Mouse (Mus musculus): Measurements from ENCODE around the gene Akr1d1. TPM values are rescaled to one million over a fixed set of nuclear protein-coding genes. Genes with fewer than 3 reads are reported as not detected.

The Akr1d1 gene
- polyA plus RNA-seq, 1 experiment from 2014 or later: 15.3 TPM

DNA sequence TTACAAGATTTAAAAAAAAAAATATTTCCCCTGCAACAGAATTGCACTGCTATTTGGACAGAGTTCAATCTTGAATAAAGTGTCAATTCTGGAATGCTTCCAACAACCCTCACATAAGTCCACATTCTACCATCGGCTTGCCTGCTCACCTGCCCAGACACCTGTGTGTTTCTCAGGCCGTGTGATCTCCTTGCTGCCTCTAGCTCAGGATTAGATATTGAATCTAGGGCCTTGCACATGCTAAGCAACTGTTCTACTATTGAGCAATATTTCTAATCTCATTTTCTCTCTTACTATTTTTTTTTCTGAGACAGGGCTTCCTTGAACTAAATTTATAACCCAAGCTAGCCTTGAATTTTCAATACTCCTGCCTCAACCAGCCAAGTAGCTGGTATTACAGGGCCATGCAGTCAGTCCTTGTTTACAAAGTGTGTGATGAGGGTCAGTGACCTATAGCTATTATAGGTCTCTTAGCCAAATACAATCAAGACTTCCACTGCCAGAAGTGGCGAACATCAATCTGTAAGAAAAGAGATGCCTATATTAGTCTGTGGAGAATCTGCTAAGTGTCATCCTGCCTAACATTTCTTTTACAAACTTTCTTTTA lies 23.0 kb upstream of the Akr1d1 start:
- Histone ChIP-seq H3K4me1 (ENCODE audit: control insufficient read depth, low read depth, low read length) (no peaks in the 10 kb centered on the region), H3K27me3 (ENCODE audit: control insufficient read depth, insufficient read depth, low read depth, low read length) (no peaks in the 10 kb centered on the region), H3K9ac (ENCODE audit: low read depth, low read length) (no peak overlapping the region), H3K27ac (ENCODE audit: low read length) (no peak overlapping the region), H3K4me3 (ENCODE audit: low read depth, low read length) (no peak overlapping the region), H3K9me3 (replicated peaks; ENCODE audit: control insufficient read depth, low read length) (no peaks in the 10 kb centered on the region), H3K36me3 (ENCODE audit: control insufficient read depth, insufficient read depth) (no peaks in the 10 kb centered on the region), H3K4me2 (ENCODE audit: low read depth, low read length) (no peak overlapping the region)
- WGBS (ENCODE audit: insufficient replicate concordance): 51% methylated on average over 3 of the region's 3 CpGs
- ATAC-seq (ENCODE audit: low read depth): no peak

DNA sequence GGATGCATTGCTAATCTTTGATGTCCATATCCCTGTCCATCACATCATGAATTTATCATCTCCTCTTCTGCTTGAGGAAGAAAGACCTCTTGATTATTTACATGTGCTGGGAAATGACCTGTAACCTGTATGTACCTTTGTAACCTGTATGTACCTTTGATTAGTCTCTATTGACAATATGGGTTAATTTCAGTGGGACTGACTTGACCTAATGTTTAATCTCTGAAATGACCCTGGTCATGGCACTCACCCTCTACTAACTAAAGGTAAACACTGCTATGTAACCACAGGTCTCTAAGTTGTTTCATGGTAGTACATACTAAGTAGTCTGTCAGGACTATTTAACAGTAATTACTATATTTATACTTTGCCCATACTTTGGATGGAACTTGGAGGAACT lies 19.2 kb upstream of the Akr1d1 start:
- Histone ChIP-seq H3K27me3 (ENCODE audit: control insufficient read depth, insufficient read depth, low read depth, low read length) (no peaks in the 10 kb centered on the region), H3K4me3 (ENCODE audit: low read depth, low read length) (no peak overlapping the region), H3K27ac (ENCODE audit: low read length) (no peak overlapping the region), H3K9ac (ENCODE audit: low read depth, low read length) (no peak overlapping the region), H3K9me3 (replicated peaks; ENCODE audit: control insufficient read depth, low read length) (no peaks in the 10 kb centered on the region), H3K4me2 (ENCODE audit: low read depth, low read length) (no peak overlapping the region), H3K4me1 (ENCODE audit: control insufficient read depth, low read depth, low read length) (no peaks in the 10 kb centered on the region), H3K36me3 (ENCODE audit: control insufficient read depth, insufficient read depth) (no peaks in the 10 kb centered on the region)
- ATAC-seq (ENCODE audit: low read depth): peak; percentile 71

DNA sequence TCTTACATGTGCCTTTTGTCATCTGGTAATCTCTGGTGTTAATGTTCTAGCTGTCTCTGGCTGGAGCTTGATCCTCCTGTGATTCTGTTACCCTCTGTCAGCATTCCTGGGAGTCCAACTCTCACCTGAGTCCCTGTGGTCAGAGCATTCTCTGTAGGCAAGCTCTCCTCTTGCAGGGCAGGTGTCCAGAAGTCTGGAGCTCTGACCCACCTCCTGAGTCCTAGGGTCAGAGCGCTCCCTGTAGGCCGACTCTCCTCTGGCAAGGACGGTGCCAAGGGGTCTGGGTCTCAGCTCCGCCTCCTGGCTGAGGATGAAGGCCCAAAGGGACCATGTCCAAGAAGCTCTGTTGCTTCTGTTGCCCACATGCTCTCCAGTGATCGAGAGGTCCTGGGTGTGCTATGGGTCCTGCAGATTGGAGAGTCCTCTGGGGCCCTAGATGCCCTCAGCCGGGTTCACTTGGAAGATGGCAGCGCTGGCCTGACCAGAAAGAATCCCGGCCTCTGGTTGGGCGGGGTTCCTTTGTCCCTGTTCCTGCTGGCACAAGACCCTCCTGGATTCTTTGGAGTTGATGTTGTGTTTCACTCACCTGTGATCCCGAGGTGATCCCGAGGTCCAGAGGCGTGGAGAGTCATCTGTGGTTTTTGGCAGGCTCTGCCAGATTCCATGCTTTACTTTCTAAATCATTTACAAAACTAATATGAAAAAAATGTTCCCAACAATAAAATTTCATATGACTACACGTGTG lies 9.2 kb upstream of the Akr1d1 start:
- Histone ChIP-seq H3K4me3 (ENCODE audit: low read depth, low read length) (no peak overlapping the region), H3K4me2 (ENCODE audit: low read depth, low read length) (no peak overlapping the region), H3K9ac (ENCODE audit: low read depth, low read length) (no peak overlapping the region), H3K27ac (ENCODE audit: low read length) (no peak overlapping the region), H3K36me3 (ENCODE audit: control insufficient read depth, insufficient read depth) (no peaks in the 10 kb centered on the region), H3K9me3 (replicated peaks; ENCODE audit: control insufficient read depth, low read length) (no peaks in the 10 kb centered on the region), H3K27me3 (ENCODE audit: control insufficient read depth, insufficient read depth, low read depth, low read length) (no peaks in the 10 kb centered on the region), H3K4me1 (ENCODE audit: control insufficient read depth, low read depth, low read length) (no peaks in the 10 kb centered on the region)
- WGBS (ENCODE audit: insufficient replicate concordance): 63% methylated on average over 13 of the region's 13 CpGs
- ATAC-seq (ENCODE audit: low read depth): no peak

DNA sequence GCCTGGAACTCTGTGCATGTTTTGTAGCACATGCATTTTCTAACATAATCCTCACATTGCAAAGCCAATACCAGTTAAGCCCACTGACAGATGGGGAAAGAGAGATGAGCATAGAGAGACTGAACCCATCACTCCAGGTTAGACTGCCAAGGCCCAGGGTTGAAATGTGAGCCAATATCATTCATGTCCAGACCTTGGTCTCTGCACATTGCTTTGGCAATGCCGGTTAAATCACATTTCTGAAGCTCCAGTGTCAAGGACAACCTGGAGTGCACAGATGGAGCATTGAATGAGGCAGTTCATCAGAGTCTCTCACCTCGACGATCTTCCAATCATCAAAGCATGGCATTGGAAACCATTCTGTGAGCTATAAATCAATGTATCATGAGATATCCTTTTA lies 2.1 kb downstream of the Akr1d1 start:
- no peaks in the 10 kb centered on the region for H3K9me3 ChIP-seq (replicated peaks; ENCODE audit: control insufficient read depth, low read length)
- no peak overlapping the region for H3K4me2 ChIP-seq (ENCODE audit: low read depth, low read length)
- no peaks in the 10 kb centered on the region for H3K36me3 ChIP-seq (ENCODE audit: control insufficient read depth, insufficient read depth)
- WGBS (ENCODE audit: insufficient replicate concordance): 61% methylated on average over 3 of the region's 3 CpGs
- no peak overlapping the region for H3K27ac ChIP-seq (ENCODE audit: low read length)
- H3K4me1 ChIP-seq (ENCODE audit: control insufficient read depth, low read depth, low read length): no peaks in the 10 kb centered on the region
- H3K4me3 ChIP-seq (ENCODE audit: low read depth, low read length): no peak overlapping the region
- no peak for ATAC-seq (ENCODE audit: low read depth)
- no peaks in the 10 kb centered on the region for H3K27me3 ChIP-seq (ENCODE audit: control insufficient read depth, insufficient read depth, low read depth, low read length)
- no peak overlapping the region for H3K9ac ChIP-seq (ENCODE audit: low read depth, low read length)

DNA sequence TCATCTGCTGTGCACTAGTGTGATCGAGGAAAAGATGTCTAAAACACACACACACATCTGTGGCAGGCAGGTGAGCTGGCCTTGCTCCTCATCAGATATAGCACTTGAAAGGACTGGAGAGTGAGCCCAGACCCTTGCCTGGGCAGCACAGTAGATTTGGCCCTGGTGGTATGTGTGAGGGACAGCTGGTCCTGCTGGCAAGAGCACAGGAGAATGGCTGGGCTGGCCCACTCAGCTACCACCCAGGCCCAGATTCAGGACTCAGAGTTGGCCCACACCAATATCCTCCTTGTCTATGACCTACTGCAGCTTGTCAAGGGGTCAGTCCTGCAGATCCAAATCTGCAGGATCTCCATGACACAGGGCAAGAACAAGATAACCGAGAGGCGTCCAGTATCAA lies 6.9 kb downstream of the Akr1d1 start:
- Histone ChIP-seq H3K9ac (ENCODE audit: low read depth, low read length) (no peak overlapping the region), H3K36me3 (ENCODE audit: control insufficient read depth, insufficient read depth) (no peaks in the 10 kb centered on the region), H3K27me3 (ENCODE audit: control insufficient read depth, insufficient read depth, low read depth, low read length) (no peaks in the 10 kb centered on the region), H3K4me3 (ENCODE audit: low read depth, low read length) (no peak overlapping the region), H3K27ac (ENCODE audit: low read length) (no peak overlapping the region), H3K4me1 (ENCODE audit: control insufficient read depth, low read depth, low read length) (no peaks in the 10 kb centered on the region), H3K9me3 (replicated peaks; ENCODE audit: control insufficient read depth, low read length) (no peaks in the 10 kb centered on the region), H3K4me2 (ENCODE audit: low read depth, low read length) (no peak overlapping the region)
- 55% methylated on average over 3 of the region's 3 CpGs for WGBS (ENCODE audit: insufficient replicate concordance)
- ATAC-seq (ENCODE audit: low read depth): no peak

DNA sequence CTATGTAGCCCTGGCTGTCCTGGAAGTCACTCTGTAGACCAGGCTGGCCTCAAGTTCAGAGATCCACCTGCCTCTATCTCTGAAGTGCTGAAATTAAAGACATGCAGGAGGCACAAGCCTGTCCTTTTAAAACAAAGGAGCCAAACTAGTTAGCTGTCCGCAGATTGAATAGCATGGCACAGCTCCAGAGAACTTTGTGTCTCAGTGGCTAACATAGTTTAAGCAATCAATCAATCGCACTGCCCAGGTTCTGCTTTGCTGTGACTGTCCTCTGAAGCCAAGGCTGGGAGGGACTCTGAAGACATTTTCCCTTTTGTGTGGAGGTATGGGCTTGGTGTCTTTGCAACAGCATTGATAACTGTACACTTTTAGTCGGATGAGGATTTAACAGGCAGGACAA lies 7.8 kb downstream of the Akr1d1 start:
- H3K27ac ChIP-seq (ENCODE audit: low read length): 0 out of 2 replicates have a peak overlapping the region, but pooled peaks have one; percentile 4
- H3K4me3 ChIP-seq (ENCODE audit: low read depth, low read length): no peak overlapping the region
- H3K4me2 ChIP-seq (ENCODE audit: low read depth, low read length): no peak overlapping the region
- H3K27me3 ChIP-seq (ENCODE audit: control insufficient read depth, insufficient read depth, low read depth, low read length): no peaks in the 10 kb centered on the region
- no peak overlapping the region for H3K9ac ChIP-seq (ENCODE audit: low read depth, low read length)
- H3K4me1 ChIP-seq (ENCODE audit: control insufficient read depth, low read depth, low read length): no peaks in the 10 kb centered on the region
- no peaks in the 10 kb centered on the region for H3K9me3 ChIP-seq (replicated peaks; ENCODE audit: control insufficient read depth, low read length)
- no peaks in the 10 kb centered on the region for H3K36me3 ChIP-seq (ENCODE audit: control insufficient read depth, insufficient read depth)
- ATAC-seq (ENCODE audit: low read depth): peak; percentile 51; the same call in 1 of the 2 replicates
- WGBS (ENCODE audit: insufficient replicate concordance): 54% methylated on average over 3 of the region's 3 CpGs

DNA sequence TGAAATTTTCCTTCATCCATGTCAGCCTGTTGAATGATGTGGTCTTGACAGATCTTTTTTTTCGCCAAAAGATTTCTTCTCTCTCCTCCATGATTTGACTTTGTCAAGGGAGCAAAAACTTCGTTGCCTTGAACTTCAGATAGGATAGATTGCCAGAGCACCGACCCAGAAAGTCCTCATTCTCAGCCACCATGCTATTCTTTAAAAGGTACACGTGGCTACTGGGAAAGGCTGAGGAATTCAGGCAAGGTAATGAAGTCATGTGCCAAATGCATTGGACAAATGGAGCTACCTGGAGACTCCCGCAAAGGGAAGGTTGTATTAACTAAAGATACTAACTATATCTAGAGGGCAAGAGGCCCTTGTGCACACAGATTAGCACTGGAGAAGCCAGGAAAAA lies 8.8 kb downstream of the Akr1d1 start:
- no peak for ATAC-seq (ENCODE audit: low read depth)

DNA sequence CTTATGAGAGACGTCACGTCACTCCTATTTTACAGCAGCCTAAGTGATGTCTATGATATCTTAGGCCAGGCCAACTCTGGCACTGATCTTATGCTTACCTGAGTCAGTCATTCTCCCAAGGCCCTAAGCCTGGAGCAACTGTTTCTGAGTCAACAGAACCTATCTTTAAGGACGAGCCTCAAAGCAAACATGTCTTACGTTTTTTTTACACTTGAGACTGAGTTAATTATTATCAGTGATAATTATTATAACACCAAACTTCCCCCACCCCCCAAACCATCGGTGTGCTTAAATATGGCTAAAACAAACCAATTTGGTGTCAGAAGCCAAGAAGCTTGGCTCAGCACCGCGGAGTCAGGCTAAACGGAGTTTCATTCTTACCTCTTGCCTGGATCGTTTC lies 9.4 kb downstream of the Akr1d1 start:
- 63% methylated on average over 9 of the region's 9 CpGs for WGBS (ENCODE audit: insufficient replicate concordance)
- Histone ChIP-seq H3K4me2 (ENCODE audit: low read depth, low read length) (no peak overlapping the region), H3K27ac (ENCODE audit: low read length) (peak overlapping the region; percentile 19)

More for the DNA sequence above, 8.8 kb downstream of the Akr1d1 start:
- Histone ChIP-seq H3K36me3 (ENCODE audit: control insufficient read depth, insufficient read depth) (no peaks in the 10 kb centered on the region), H3K9ac (ENCODE audit: low read depth, low read length) (no peak overlapping the region), H3K4me1 (ENCODE audit: control insufficient read depth, low read depth, low read length) (no peaks in the 10 kb centered on the region), H3K4me3 (ENCODE audit: low read depth, low read length) (no peak overlapping the region), H3K27me3 (ENCODE audit: control insufficient read depth, insufficient read depth, low read depth, low read length) (no peaks in the 10 kb centered on the region), H3K27ac (ENCODE audit: low read length) (no peak overlapping the region), H3K4me2 (ENCODE audit: low read depth, low read length) (no peak overlapping the region), H3K9me3 (replicated peaks; ENCODE audit: control insufficient read depth, low read length) (no peaks in the 10 kb centered on the region)
- WGBS (ENCODE audit: insufficient replicate concordance): 60% methylated on average over 5 of the region's 5 CpGs

DNA sequence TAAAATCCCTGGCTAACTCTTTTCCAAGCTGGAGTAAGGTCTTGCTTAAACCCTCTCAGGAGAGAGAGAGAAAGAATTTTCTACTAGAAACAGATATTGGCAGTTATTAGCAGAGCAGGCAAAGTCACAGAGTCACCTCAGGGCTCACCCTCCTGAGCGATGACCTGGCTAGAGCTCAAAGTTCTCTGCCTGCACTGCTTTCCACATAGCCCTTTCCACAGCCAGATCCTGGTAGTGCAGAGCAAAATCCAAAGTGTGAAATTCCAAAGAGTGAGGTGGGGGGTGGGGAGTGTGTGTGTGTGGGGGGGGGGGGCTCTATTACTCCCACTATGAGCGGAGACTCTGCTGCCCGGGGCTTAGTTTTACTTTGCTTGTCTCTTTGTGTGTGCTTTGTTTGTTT lies 10.1 kb downstream of the Akr1d1 start:
- H3K27ac ChIP-seq (ENCODE audit: low read length): peak overlapping the region; percentile 74
- H3K4me2 ChIP-seq (ENCODE audit: low read depth, low read length): no peak overlapping the region
- no peaks in the 10 kb centered on the region for H3K9me3 ChIP-seq (replicated peaks; ENCODE audit: control insufficient read depth, low read length)
- 65% methylated on average over 3 of the region's 3 CpGs for WGBS (ENCODE audit: insufficient replicate concordance)
- H3K36me3 ChIP-seq (ENCODE audit: control insufficient read depth, insufficient read depth): no peaks in the 10 kb centered on the region
- no peaks in the 10 kb centered on the region for H3K4me1 ChIP-seq (ENCODE audit: control insufficient read depth, low read depth, low read length)
- peak; percentile 94 for ATAC-seq (ENCODE audit: low read depth)
- no peak overlapping the region for H3K4me3 ChIP-seq (ENCODE audit: low read depth, low read length)
- H3K27me3 ChIP-seq (ENCODE audit: control insufficient read depth, insufficient read depth, low read depth, low read length): no peaks in the 10 kb centered on the region
- H3K9ac ChIP-seq (ENCODE audit: low read depth, low read length): no peak overlapping the region

More for the DNA sequence above, 9.4 kb downstream of the Akr1d1 start:
- no peak for ATAC-seq (ENCODE audit: low read depth)
- Histone ChIP-seq H3K27me3 (ENCODE audit: control insufficient read depth, insufficient read depth, low read depth, low read length) (no peaks in the 10 kb centered on the region), H3K36me3 (ENCODE audit: control insufficient read depth, insufficient read depth) (no peaks in the 10 kb centered on the region), H3K9ac (ENCODE audit: low read depth, low read length) (no peak overlapping the region), H3K9me3 (replicated peaks; ENCODE audit: control insufficient read depth, low read length) (no peaks in the 10 kb centered on the region), H3K4me1 (ENCODE audit: control insufficient read depth, low read depth, low read length) (no peaks in the 10 kb centered on the region), H3K4me3 (ENCODE audit: low read depth, low read length) (no peak overlapping the region)
